Mouse (Mus musculus): ENCODE data around the gene Mrpl14.

The Mrpl14 gene

GRCm38 (mm10) chr17:45685171-45686092 lies 690 bp upstream of the Mrpl14 start:
- DNase-seq (ENCODE audit: extremely low read depth, low read depth, low spot score): no peak

- DNase-seq (ENCODE audit: extremely low read depth, low read depth, low spot score): no peak
Observed at GRCm38 (mm10) chr17:45686716-45687115, 594 bp downstream of the Mrpl14 start, which contains the start of gene Tmem63b. Gene Tmem63b (minus strand): TSS chr17:45686905.

GRCm38 (mm10) chr17:45689120-45689519 lies 3.0 kb downstream of the Mrpl14 start:
- no peak for DNase-seq (ENCODE audit: extremely low read depth, low read depth, low spot score)

- DNase-seq (ENCODE audit: extremely low read depth, low read depth, low spot score): peak; percentile 69
Observed at GRCm38 (mm10) chr17:45690044-45690443, 3.9 kb downstream of the Mrpl14 start.

- DNase-seq (ENCODE audit: extremely low read depth, low read depth, low spot score): no peak
Observed at GRCm38 (mm10) chr17:45692159-45692558, 6.0 kb downstream of the Mrpl14 start.

- no peak for DNase-seq (ENCODE audit: extremely low read depth, low read depth, low spot score)
Observed at GRCm38 (mm10) chr17:45693812-45694565, 7.9 kb downstream of the Mrpl14 start.

GRCm38 (mm10) chr17:45695227-45696120 lies 9.4 kb downstream of the Mrpl14 start:
- DNase-seq (ENCODE audit: extremely low read depth, low read depth, low spot score): no peak

GRCm38 (mm10) chr17:45696981-45697380 lies 10.9 kb downstream of the Mrpl14 start:
- no peak for DNase-seq (ENCODE audit: extremely low read depth, low read depth, low spot score)

GRCm38 (mm10) chr17:45698368-45698767 lies 12.2 kb downstream of the Mrpl14 start:
- no peak for DNase-seq (ENCODE audit: extremely low read depth, low read depth, low spot score)

GRCm38 (mm10) chr17:45699039-45699740 lies 13.1 kb downstream of the Mrpl14 start:
- DNase-seq (ENCODE audit: extremely low read depth, low read depth, low spot score): no peak

- DNase-seq (ENCODE audit: extremely low read depth, low read depth, low spot score): no peak
Observed at GRCm38 (mm10) chr17:45700496-45701235, 14.5 kb downstream of the Mrpl14 start.

- DNase-seq (ENCODE audit: extremely low read depth, low read depth, low spot score): no peak
Observed at GRCm38 (mm10) chr17:45701236-45701591, 15.1 kb downstream of the Mrpl14 start.

- no peak for DNase-seq (ENCODE audit: extremely low read depth, low read depth, low spot score)
Observed at GRCm38 (mm10) chr17:45702254-45702653, 16.1 kb downstream of the Mrpl14 start.

GRCm38 (mm10) chr17:45703187-45703586 lies 17.1 kb downstream of the Mrpl14 start:
- DNase-seq (ENCODE audit: extremely low read depth, low read depth, low spot score): no peak

- no peak for DNase-seq (ENCODE audit: extremely low read depth, low read depth, low spot score)
Observed at GRCm38 (mm10) chr17:45706796-45707195, 20.7 kb downstream of the Mrpl14 start.

GRCm38 (mm10) chr17:45707376-45707775 lies 21.3 kb downstream of the Mrpl14 start:
- no peak for DNase-seq (ENCODE audit: extremely low read depth, low read depth, low spot score)

- DNase-seq (ENCODE audit: extremely low read depth, low read depth, low spot score): no peak
Observed at GRCm38 (mm10) chr17:45708179-45708578, 22.1 kb downstream of the Mrpl14 start.

- DNase-seq (ENCODE audit: extremely low read depth, low read depth, low spot score): no peak
Observed at GRCm38 (mm10) chr17:45709829-45710228, 23.7 kb downstream of the Mrpl14 start.

GRCm38 (mm10) chr17:45710407-45710806 lies 24.3 kb downstream of the Mrpl14 start:
- no peak for DNase-seq (ENCODE audit: extremely low read depth, low read depth, low spot score)

- no peak for DNase-seq (ENCODE audit: extremely low read depth, low read depth, low spot score)
Observed at GRCm38 (mm10) chr17:45711525-45711924, 25.4 kb downstream of the Mrpl14 start.
